Mouse (Mus musculus) forebrain, postnatal 0 days (tissue): ENCODE measurements around the gene Slc9a3. TPM values are rescaled to one million over a fixed set of nuclear protein-coding genes. Genes with fewer than 3 reads are reported as not detected.

Source experiments
- ATAC-seq: fragments of 200-750 bp; cut with Nextera tagmentation; 2 replicates; pipeline ENCODE4 v1.8.0; 2017; ENCODE audit warnings: mild to moderate bottlenecking, moderate library complexity
- DNase-seq: peaks from one replicate; pipeline ENCODE4 v3.0.0-alpha.2; 2015
- H3K27ac ChIP-seq: fragments of 300-500 bp; sonication (generic); 2 replicates; pipeline ENCODE4 v1.5.1; 2014; ENCODE audit warnings: low read depth, mild to moderate bottlenecking, antibody characterized with exemption, low read length, moderate library complexity, mixed read lengths
- H3K27me3 ChIP-seq: fragments of 300-500 bp; sonication (generic); 2 replicates; pipeline ENCODE4 v1.6.1; 2014; ENCODE audit warnings: mild to moderate bottlenecking, low read length, mixed read lengths; ENCODE audit not compliant: insufficient read depth
- H3K36me3 ChIP-seq: fragments of 300-500 bp; sonication (generic); 2 replicates; pipeline ENCODE4 v1.6.1; 2014; ENCODE audit warnings: mild to moderate bottlenecking, moderate library complexity; ENCODE audit not compliant: insufficient read depth
- H3K4me1 ChIP-seq: fragments of 300-500 bp; sonication (generic); 2 replicates; pipeline ENCODE4 v1.6.1; 2014; ENCODE audit warnings: antibody characterized with exemption; ENCODE audit not compliant: insufficient read depth
- H3K4me2 ChIP-seq: fragments of 300-500 bp; sonication (generic); 2 replicates; pipeline ENCODE4 v1.6.1; 2014; ENCODE audit warnings: low read depth, mild to moderate bottlenecking, moderate library complexity
- H3K4me3 ChIP-seq: fragments of 300-500 bp; sonication (generic); 2 replicates; pipeline ENCODE4 v1.5.1; 2014; ENCODE audit warnings: low read depth, low read length, mixed read lengths
- H3K9ac ChIP-seq: fragments of 300-500 bp; sonication (generic); 2 replicates; pipeline ENCODE4 v1.6.1; 2014; ENCODE audit warnings: mild to moderate bottlenecking
- H3K9me3 ChIP-seq: fragments of 300-500 bp; sonication (generic); 2 replicates; pipeline ENCODE4 v1.6.1; 2016; ENCODE audit warnings: low read length
- CTCF ChIP-seq: sonication (generic); IDR thresholded peaks from 2 replicates; pipeline ENCODE4 v1.5.1; 2016; ENCODE audit warnings: antibody characterized with exemption, control low read depth, low read depth
- WGBS: fragments of 180-500 bp; shearing (Covaris S2); extraction: QIAGEN DNeasy Blood & Tissue Kit; methylation state at CpG from one replicate; pipeline ENCODE4 v1.1.7; 2014; 5-methylcytosine and 5-hydroxymethylcytosine counted together
- polyA plus RNA-seq: library from polyadenylated mRNA; unstranded; fragments of >200 nt; fragmentation: Nextera tagmentation; extraction: Ambion mirVana; gene quantifications from 2 replicates; pipeline ENCODE4 v1.2.1, GENCODE M21; 2015
- total RNA-seq: library from RNA; depleted of rRNA; stranded (reverse); fragments of >200 nt; gene quantifications from 2 replicates; pipeline ENCODE4 v1.2.3, GENCODE M21; 2014

Slc9a3 gene
- total and polyA plus RNA-seq, 2 experiments from 2014 or later: 0.29 to 0.40 TPM

GRCm38 (mm10) chr13:74121795-74122330, 606 bp downstream of the Slc9a3 start:
- H3K4me2 ChIP-seq: peak overlapping the region; percentile 65; the same call in 1 of the 2 replicates
- H3K27ac ChIP-seq: no peak overlapping the region
- no peaks in the 10 kb centered on the region for H3K4me1 ChIP-seq
- 33% methylated on average over 14 of the region's 14 CpGs for WGBS
- ATAC-seq (no peak; the same call in 1 of the 2 replicates), DNase-seq (no peak)
- no peaks in the 10 kb centered on the region for H3K36me3 ChIP-seq
- no peaks in the 10 kb centered on the region for H3K9me3 ChIP-seq
- peaks cover 33% of the 10 kb centered on the region for H3K27me3 ChIP-seq
- H3K4me3 ChIP-seq: peak overlapping the region; percentile 37; the same call in 1 of the 2 replicates
- TF ChIP-seq CTCF: no peak
- H3K9ac ChIP-seq: no peak overlapping the region

GRCm38 (mm10) chr13:74122632-74123031, 1.4 kb downstream of the Slc9a3 start:
- Histone ChIP-seq H3K4me2 (no peak overlapping the region), H3K4me3 (no peak overlapping the region), H3K9ac (no peak overlapping the region), H3K27me3 (peaks cover 33% of the 10 kb centered on the region), H3K4me1 (no peaks in the 10 kb centered on the region), H3K27ac (no peak overlapping the region), H3K9me3 (no peaks in the 10 kb centered on the region), H3K36me3 (no peaks in the 10 kb centered on the region)
- ATAC-seq (no peak), DNase-seq (no peak)
- TF ChIP-seq CTCF: no peak
- WGBS: 64% methylated on average over 3 of the region's 3 CpGs

- no peak overlapping the region for H3K4me2 ChIP-seq
- H3K4me3 ChIP-seq: no peak overlapping the region
- peaks cover 15% of the 10 kb centered on the region for H3K27me3 ChIP-seq
- H3K9me3 ChIP-seq: no peaks in the 10 kb centered on the region
- no peaks in the 10 kb centered on the region for H3K36me3 ChIP-seq
- ATAC-seq (no peak), DNase-seq (no peak)
- WGBS: 63% methylated on average over 7 of the region's 7 CpGs
- no peaks in the 10 kb centered on the region for H3K4me1 ChIP-seq
- TF ChIP-seq CTCF: no peak
- H3K9ac ChIP-seq: no peak overlapping the region
- H3K27ac ChIP-seq: no peak overlapping the region
Observed at GRCm38 (mm10) chr13:74127571-74127970, 6.3 kb downstream of the Slc9a3 start.

- no peak overlapping the region for H3K27ac ChIP-seq
- TF ChIP-seq CTCF: no peak
- ATAC-seq: no peak
- H3K4me3 ChIP-seq: no peak overlapping the region
- no peak overlapping the region for H3K4me2 ChIP-seq
- no peak overlapping the region for H3K9ac ChIP-seq
- 86% methylated on average over 6 of the region's 6 CpGs for WGBS
- no peaks in the 10 kb centered on the region for H3K36me3 ChIP-seq
- H3K9me3 ChIP-seq: no peaks in the 10 kb centered on the region
- DNase-seq: no peak
- no peaks in the 10 kb centered on the region for H3K27me3 ChIP-seq
- no peaks in the 10 kb centered on the region for H3K4me1 ChIP-seq
Observed at GRCm38 (mm10) chr13:74129909-74130308, 8.7 kb downstream of the Slc9a3 start.

- whole genome bisulfite sequencing: 88% methylated on average over 7 of the region's 7 CpGs
- no peak for DNase-seq
- Histone ChIP-seq H3K4me2 (no peak overlapping the region), H3K27ac (no peak overlapping the region), H3K27me3 (no peaks in the 10 kb centered on the region), H3K4me1 (no peaks in the 10 kb centered on the region), H3K36me3 (no peaks in the 10 kb centered on the region), H3K9me3 (no peaks in the 10 kb centered on the region), H3K9ac (no peak overlapping the region), H3K4me3 (no peak overlapping the region)
- ATAC-seq: no peak
- TF ChIP-seq CTCF: no peak
Observed at GRCm38 (mm10) chr13:74138906-74139647, 17.8 kb downstream of the Slc9a3 start.

GRCm38 (mm10) chr13:74140793-74141192, 19.5 kb downstream of the Slc9a3 start:
- H3K4me2 ChIP-seq: no peak overlapping the region
- no peaks in the 10 kb centered on the region for H3K36me3 ChIP-seq
- no peak overlapping the region for H3K4me3 ChIP-seq
- no peak for TF ChIP-seq CTCF
- DNase-seq (no peak), ATAC-seq (no peak)
- H3K9me3 ChIP-seq: no peaks in the 10 kb centered on the region
- no peak overlapping the region for H3K27ac ChIP-seq
- 91% methylated on average over 6 of the region's 6 CpGs for WGBS
- H3K27me3 ChIP-seq: no peaks in the 10 kb centered on the region
- H3K4me1 ChIP-seq: no peaks in the 10 kb centered on the region
- no peak overlapping the region for H3K9ac ChIP-seq

GRCm38 (mm10) chr13:74143282-74143681, 22.0 kb downstream of the Slc9a3 start:
- Histone ChIP-seq H3K27ac (no peak overlapping the region), H3K9ac (no peak overlapping the region), H3K4me3 (no peak overlapping the region), H3K4me2 (no peak overlapping the region), H3K27me3 (no peaks in the 10 kb centered on the region), H3K36me3 (no peaks in the 10 kb centered on the region), H3K9me3 (no peaks in the 10 kb centered on the region), H3K4me1 (no peaks in the 10 kb centered on the region)
- no peak for DNase-seq
- no peak for TF ChIP-seq CTCF
- WGBS: 77% methylated on average over 3 of the region's 3 CpGs
- no peak for ATAC-seq
